10 mouse cellular contexts compared by ENCODE assay signal in genomic region chr7:64349147-64349861, GRCm38 (mm10). TPM values are rescaled to one million over a fixed set of nuclear protein-coding genes. Genes with fewer than 3 reads are reported as not detected.
DNase-seq lines count a peak whose midpoint lies in the region; ATAC-seq and TF ChIP-seq lines count a peak whose summit lies in the region.
"Had no signal": no experiment of that assay in that cellular context is flagged by ENCODE, and none has a peak within 500 bp of the region (broad histone marks: within the 10 kb centered on the region; RNA-seq: fewer than 3 reads in every experiment).

No protein-coding gene starts in this region.

- ATAC-seq in forebrain, embryonic 15.5 days (replicated peaks), result peak; percentile 52; the same call in 1 of the 2 replicates
- ATAC-seq in forebrain, embryonic 11.5 days (replicated peaks; ENCODE audit: low FRiP score), result no peak
- no peak; the same call in 1 of the 2 replicates for ATAC-seq in granulocyte monocyte progenitor cell, adult 5-6 weeks (replicated peaks; ENCODE audit: poor library complexity, severe bottlenecking)
- ATAC-seq in liver, postnatal 0 days, result no peak

- H3K9me3 ChIP-seq in forebrain, embryonic 15.5 days, result no peaks in the 10 kb centered on the region
- H3K9me3 ChIP-seq in forebrain, embryonic 11.5 days (ENCODE audit: control insufficient read depth, low read length), result no peaks in the 10 kb centered on the region
- H3K9me3 ChIP-seq in liver, postnatal 0 days (ENCODE audit: low read length), result no peaks in the 10 kb centered on the region
- H3K9me3 ChIP-seq: heart, embryonic 12.5 days had no signal

- no peak for DNase-seq in forebrain, embryonic 11.5 days (ENCODE audit: low spot score)
- peak; percentile 61 for DNase-seq in 3134 (ENCODE audit: extremely low read depth, insufficient read length, low spot score)
- DNase-seq in cerebellum, postnatal 14 days, result peak; percentile 64
- peak; percentile 32 to 71 for DNase-seq in left cerebral cortex, adult 9 months (ENCODE audit: low spot score in 2 of 2)
- no peak for DNase-seq in liver, postnatal 0 days
- no peak for DNase-seq in testis, postnatal 10 days (ENCODE audit: low spot score)

- TF ChIP-seq EP300 in liver, postnatal 0 days (IDR thresholded peaks at IDR 0.05; ENCODE audit: low read depth), result no peak

- no peaks in the 10 kb centered on the region for H3K27me3 ChIP-seq in forebrain, embryonic 15.5 days
- no peaks in the 10 kb centered on the region for H3K27me3 ChIP-seq in forebrain, embryonic 11.5 days (ENCODE audit: control insufficient read depth, insufficient read depth, low read length)
- H3K27me3 ChIP-seq in liver, postnatal 0 days (ENCODE audit: insufficient read depth, low read length), result no peaks in the 10 kb centered on the region
- H3K27me3 ChIP-seq: heart, embryonic 12.5 days had no signal

- peaks cover 18% of the 10 kb centered on the region for H3K4me1 ChIP-seq in forebrain, embryonic 15.5 days
- H3K4me1 ChIP-seq in forebrain, embryonic 11.5 days (replicated peaks; ENCODE audit: control insufficient read depth, insufficient read depth, low read length), result peaks cover 3% of the 10 kb centered on the region; the same call in 1 of the 2 replicates
- H3K4me1 ChIP-seq in liver, postnatal 0 days (ENCODE audit: insufficient read depth), result no peaks in the 10 kb centered on the region
- H3K4me1 ChIP-seq: heart, embryonic 12.5 days had no signal

- no peak for TF ChIP-seq CTCF in liver, postnatal 0 days (IDR thresholded peaks at IDR 0.05; ENCODE audit: low read depth)

- 0 out of 2 replicates have a peak overlapping the region, but pooled peaks have one; percentile 38 for H3K27ac ChIP-seq in forebrain, embryonic 15.5 days (replicated peaks)
- H3K27ac ChIP-seq in forebrain, embryonic 11.5 days (ENCODE audit: low read depth, low read length), result no peak overlapping the region
- H3K27ac ChIP-seq in liver, postnatal 0 days (ENCODE audit: low read depth), result no peak overlapping the region

- H3K4me2 ChIP-seq in forebrain, embryonic 15.5 days (replicated peaks), result no peak overlapping the region
- H3K4me2 ChIP-seq in forebrain, embryonic 11.5 days (ENCODE audit: low read depth, low read length, severe bottlenecking), result no peak overlapping the region
- H3K4me2 ChIP-seq in liver, postnatal 0 days (ENCODE audit: low read depth, low read length), result no peak overlapping the region
- H3K4me2 ChIP-seq: heart, embryonic 12.5 days had no signal

- H3K9ac ChIP-seq in forebrain, embryonic 15.5 days (replicated peaks), result no peak overlapping the region
- no peak overlapping the region for H3K9ac ChIP-seq in forebrain, embryonic 11.5 days (ENCODE audit: low read length)
- H3K9ac ChIP-seq in liver, postnatal 0 days (replicated peaks), result no peak overlapping the region
- H3K9ac ChIP-seq: heart, embryonic 12.5 days had no signal

- H3K4me3 ChIP-seq in forebrain, embryonic 15.5 days, result no peak overlapping the region
- H3K4me3 ChIP-seq in forebrain, embryonic 11.5 days (ENCODE audit: low read depth, low read length), result no peak overlapping the region
- no peak overlapping the region for H3K4me3 ChIP-seq in liver, postnatal 0 days (ENCODE audit: low read depth, low read length)
- H3K4me3 ChIP-seq: erythroblast, embryonic 14.5 days; heart, embryonic 12.5 days had no signal

- H3K36me3 ChIP-seq in forebrain, embryonic 15.5 days, result 0 out of 2 replicates have a peak, but pooled peaks cover 3% of the 10 kb centered on the region
- no peaks in the 10 kb centered on the region; the same call in 1 of the 2 replicates for H3K36me3 ChIP-seq in forebrain, embryonic 11.5 days (ENCODE audit: control insufficient read depth, insufficient read depth, low read length)
- H3K36me3 ChIP-seq in liver, postnatal 0 days (replicated peaks; ENCODE audit: insufficient read depth, low read length), result no peaks in the 10 kb centered on the region

- WGBS in forebrain, embryonic 15.5 days, result 76% methylated on average over 15 of the region's 15 CpGs
- 84% methylated on average over 15 of the region's 15 CpGs for WGBS in forebrain, embryonic 11.5 days
- 79% methylated on average over 15 of the region's 15 CpGs for WGBS in liver, postnatal 0 days (ENCODE audit: insufficient replicate concordance)

RNA-seq across cellular contexts. Expression of gene Fan1, which starts 24.6 kb away (rescaled TPM):
- 7.5 and 8.5 TPM in 2 replicates for polyA plus RNA-seq in forebrain, embryonic 15.5 days (2015; fragmentation: Nextera tagmentation; extraction: Ambion mirVana)
- 8.8 and 9.0 TPM in 2 replicates for polyA plus RNA-seq in forebrain, embryonic 11.5 days (2014; fragmentation: Nextera tagmentation; extraction: Ambion mirVana)
- total RNA-seq in granulocyte monocyte progenitor cell, adult 5-6 weeks (2014; fragmentation: Nextera tagmentation), result 0.75 and 1.4 TPM in 2 replicates
- total RNA-seq in granulocyte monocyte progenitor cell, adult 5-6 weeks (2017), result 4.5 and 6.0 TPM in 2 replicates
- polyA plus RNA-seq in liver, postnatal 0 days (2015; fragmentation: Nextera tagmentation; extraction: Ambion mirVana), result 1.5 and 1.6 TPM in 2 replicates

RNA-seq across cellular contexts. Expression of gene Mphosph10, which starts 42.8 kb away (rescaled TPM):
- 27.7 and 30.2 TPM in 2 replicates for polyA plus RNA-seq in forebrain, embryonic 15.5 days (2015; fragmentation: Nextera tagmentation; extraction: Ambion mirVana)
- polyA plus RNA-seq in forebrain, embryonic 11.5 days (2014; fragmentation: Nextera tagmentation; extraction: Ambion mirVana), result 52.0 and 55.1 TPM in 2 replicates
- total RNA-seq in granulocyte monocyte progenitor cell, adult 5-6 weeks (2014; fragmentation: Nextera tagmentation), result 78.0 and 81.1 TPM in 2 replicates
- total RNA-seq in granulocyte monocyte progenitor cell, adult 5-6 weeks (2017), result 153 and 161 TPM in 2 replicates
- polyA plus RNA-seq in liver, postnatal 0 days (2015; fragmentation: Nextera tagmentation; extraction: Ambion mirVana), result 17.0 and 17.6 TPM in 2 replicates

RNA-seq across cellular contexts. Expression of gene Mcee, which starts 43.1 kb away (rescaled TPM):
- polyA plus RNA-seq in forebrain, embryonic 15.5 days (2015; fragmentation: Nextera tagmentation; extraction: Ambion mirVana), result 31.9 and 38.0 TPM in 2 replicates
- 36.6 and 37.3 TPM in 2 replicates for polyA plus RNA-seq in forebrain, embryonic 11.5 days (2014; fragmentation: Nextera tagmentation; extraction: Ambion mirVana)
- 66.0 and 90.0 TPM in 2 replicates for total RNA-seq in granulocyte monocyte progenitor cell, adult 5-6 weeks (2014; fragmentation: Nextera tagmentation)
- total RNA-seq in granulocyte monocyte progenitor cell, adult 5-6 weeks (2017), result 123 and 124 TPM in 2 replicates
- polyA plus RNA-seq in liver, postnatal 0 days (2015; fragmentation: Nextera tagmentation; extraction: Ambion mirVana), result 101 and 118 TPM in 2 replicates

Comparison
In these comparisons a context has a peak if more than half of its experiments do, and no peak if none do; other contexts are left out.
1. DNase-seq: peak in 3134 (single experiment), cerebellum, postnatal 14 days (2 of 2) and left cerebral cortex, adult 9 months (2 of 2); none in forebrain, embryonic 11.5 days (single experiment), liver, postnatal 0 days (single experiment) and testis, postnatal 10 days (single experiment).